Mouse (Mus musculus) olfactory bulb, adult 2 months (tissue): ENCODE results near the gene Ptpn1.

Source experiments
- CTCF ChIP-seq: fragments of 200-500 bp; IDR thresholded peaks from 2 replicates; pipeline ENCODE4 v1.5.1; 2012; ENCODE audit warnings: low read depth, mild to moderate bottlenecking, low read length, moderate library complexity; ENCODE audit not compliant: insufficient read depth
- POLR2A ChIP-seq: fragments of 200-500 bp; IDR thresholded peaks from 2 replicates; pipeline ENCODE4 v1.6.1; 2012; ENCODE audit warnings: mild to moderate bottlenecking, low read depth, low read length, moderate library complexity; ENCODE audit not compliant: insufficient read depth

DNA sequence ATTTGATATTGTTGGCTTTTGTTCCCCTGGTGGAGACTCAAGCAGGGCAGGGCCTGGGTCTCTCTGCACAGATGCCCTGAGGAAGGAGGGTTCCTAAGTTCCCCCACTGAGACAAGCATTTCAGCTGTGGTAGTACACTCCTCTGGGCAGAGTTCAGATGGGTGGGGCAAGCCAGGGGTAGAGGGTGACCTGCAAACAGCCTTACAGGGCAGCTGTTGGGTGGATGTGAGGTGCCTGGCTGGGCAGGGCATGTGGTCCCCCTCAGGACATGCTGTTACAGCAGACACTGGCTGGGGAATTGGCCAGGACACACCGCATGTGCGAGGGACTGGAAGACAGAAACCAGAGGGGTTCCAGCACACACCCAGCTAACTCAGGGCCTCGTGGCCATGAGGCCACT lies 73.1 kb downstream of the Ptpn1 start:
- TF ChIP-seq POLR2A (no peak), CTCF (no peak)
